Mouse (Mus musculus) stomach, embryonic 15.5 days (tissue): ENCODE results near the gene St6galnac4. TPM values are rescaled to one million over a fixed set of nuclear protein-coding genes. Genes with fewer than 3 reads are reported as not detected.

Source experiments
- ATAC-seq: fragments of 200-750 bp; cut with Nextera tagmentation; 2 replicates; pipeline ENCODE4 v1.8.0; 2017; ENCODE audit warnings: low read depth, moderate number of reproducible peaks, moderate TSS enrichment; ENCODE audit not compliant: insufficient read depth, low FRiP score
- H3K27ac ChIP-seq: fragments of 300-500 bp; sonication (generic); 2 replicates; pipeline ENCODE4 v1.5.1; 2015; ENCODE audit warnings: mild to moderate bottlenecking, inconsistent platforms
- H3K27me3 ChIP-seq: fragments of 300-500 bp; sonication (generic); replicated peaks from 2 replicates; pipeline ENCODE4 v1.6.1; 2015; ENCODE audit warnings: inconsistent platforms
- H3K36me3 ChIP-seq: fragments of 300-500 bp; sonication (generic); 2 replicates; pipeline ENCODE4 v1.6.1; 2015; ENCODE audit warnings: inconsistent platforms
- H3K4me1 ChIP-seq: fragments of 300-500 bp; sonication (generic); 2 replicates; pipeline ENCODE4 v1.6.1; 2015; ENCODE audit warnings: inconsistent platforms
- H3K4me2 ChIP-seq: fragments of 300-500 bp; sonication (generic); 2 replicates; pipeline ENCODE4 v1.6.1; 2015; ENCODE audit warnings: mild to moderate bottlenecking, inconsistent platforms
- H3K4me3 ChIP-seq: fragments of 300-500 bp; sonication (generic); replicated peaks from 2 replicates; pipeline ENCODE4 v1.5.1; 2015; ENCODE audit warnings: inconsistent platforms
- H3K9ac ChIP-seq: fragments of 300-500 bp; sonication (generic); 2 replicates; pipeline ENCODE4 v1.6.1; 2015; ENCODE audit warnings: inconsistent platforms
- H3K9me3 ChIP-seq: fragments of 300-500 bp; sonication (generic); 2 replicates; pipeline ENCODE4 v1.6.1; 2016; ENCODE audit warnings: inconsistent platforms
- WGBS: fragments of 180-500 bp; shearing (Covaris S2); methylation state at CpG from one replicate; pipeline ENCODE4 v1.1.7; 2015; 5-methylcytosine and 5-hydroxymethylcytosine counted together
- polyA plus RNA-seq: library from polyadenylated mRNA; unstranded; fragments of >200 nt; fragmentation: Nextera tagmentation; extraction: Ambion mirVana; gene quantifications from 2 replicates; pipeline ENCODE4 v1.2.1, GENCODE M21; 2015

The St6galnac4 gene
- polyA plus RNA-seq, 1 experiment from 2014 or later = 18.3 TPM

- Histone ChIP-seq H3K9ac (no peak overlapping the region), H3K4me2 (no peak overlapping the region), H3K36me3 (no peaks in the 10 kb centered on the region), H3K4me3 (no peak overlapping the region), H3K4me1 (0 out of 2 replicates have a peak, but pooled peaks cover 13% of the 10 kb centered on the region), H3K27me3 (no peaks in the 10 kb centered on the region), H3K27ac (peak overlapping the region; percentile 51), H3K9me3 (no peaks in the 10 kb centered on the region)
- WGBS = 63% methylated on average over 3 of the region's 3 CpGs
- no peak for ATAC-seq
These were observed 58.8 kb downstream of the St6galnac4 start for GRCm38 (mm10) chr2:32645647-32646046.

- Histone ChIP-seq H3K4me3 (peak within 1 kb of the TSS; percentile 42), H3K27me3 (no peaks in the 10 kb centered on the region), H3K4me1 (0 out of 2 replicates have a peak, but pooled peaks cover 13% of the 10 kb centered on the region), H3K27ac (peak within 1 kb of the TSS; percentile 51), H3K9ac (peak within 1 kb of the TSS; percentile 11; the same call in 1 of the 2 replicates), H3K4me2 (peak within 1 kb of the TSS; percentile 44), H3K9me3 (no peaks in the 10 kb centered on the region), H3K36me3 (no peaks in the 10 kb centered on the region)
- WGBS = 50% methylated on average over 31 of the region's 31 CpGs
- ATAC-seq = peak; percentile 42; the same call in 1 of the 2 replicates
These were observed 59.6 kb downstream of the St6galnac4 start, which contains the start of gene Eng for GRCm38 (mm10) chr2:32646379-32647056. TSS of gene Eng (plus strand) at chr2:32646595.

GRCm38 (mm10) chr2:32647366-32647765 lies 60.5 kb downstream of the St6galnac4 start:
- Histone ChIP-seq H3K36me3 (no peaks in the 10 kb centered on the region), H3K4me1 (0 out of 2 replicates have a peak, but pooled peaks cover 12% of the 10 kb centered on the region), H3K27ac (peak overlapping the region; percentile 51; the same call in 1 of the 2 replicates), H3K9ac (no peak overlapping the region), H3K4me2 (peak overlapping the region; percentile 44), H3K4me3 (peak overlapping the region; percentile 42), H3K27me3 (no peaks in the 10 kb centered on the region), H3K9me3 (no peaks in the 10 kb centered on the region)
- 80% methylated on average over 7 of the region's 7 CpGs for WGBS
- no peak for ATAC-seq

Other genes starting within 250 kb of the St6galnac4 start
- gene Ciz1, start 234.8 kb upstream of the St6galnac4 start, polyA plus RNA-seq = 33.8 and 41.6 TPM in 2 replicates
- 12.1 and 12.8 TPM in 2 replicates for gene Dnm1, start 233.8 kb upstream of the St6galnac4 start, polyA plus RNA-seq
- 36.1 and 42.9 TPM in 2 replicates for gene 1110008P14Rik, start 205.2 kb upstream of the St6galnac4 start, polyA plus RNA-seq
- 25.1 and 30.7 TPM in 2 replicates for gene Lcn2, start 198.8 kb upstream of the St6galnac4 start, polyA plus RNA-seq
- 28.5 and 31.4 TPM in 2 replicates for gene Ptges2, start 191.2 kb upstream of the St6galnac4 start, polyA plus RNA-seq
- 5.1 and 5.4 TPM in 2 replicates for gene Naif1, start 136.6 kb upstream of the St6galnac4 start, polyA plus RNA-seq
- 17.6 and 17.9 TPM in 2 replicates for gene Slc25a25, start 135.7 kb upstream of the St6galnac4 start, polyA plus RNA-seq
- 11.2 and 13.0 TPM in 2 replicates for gene Fam102a, start 51.8 kb upstream of the St6galnac4 start, polyA plus RNA-seq
- 109 and 112 TPM in 2 replicates for gene Dpm2, start 16.2 kb upstream of the St6galnac4 start, polyA plus RNA-seq
- 0.36 and 0.61 TPM in 2 replicates for gene Pip5kl1, start 12.3 kb upstream of the St6galnac4 start, polyA plus RNA-seq
- gene 9430097D07Rik, start 11.4 kb upstream of the St6galnac4 start, polyA plus RNA-seq = 0.09 and 0.12 TPM in 2 replicates
- gene St6galnac6, start 12.6 kb downstream of the St6galnac4 start, polyA plus RNA-seq = 17.4 and 19.7 TPM in 2 replicates
- 21.8 and 22.1 TPM in 2 replicates for gene Ak1, start 34.7 kb downstream of the St6galnac4 start, polyA plus RNA-seq
- gene Eng, start 59.5 kb downstream of the St6galnac4 start, polyA plus RNA-seq = 59.6 and 65.3 TPM in 2 replicates
- gene Fpgs, start 117.0 kb downstream of the St6galnac4 start, polyA plus RNA-seq = 33.8 and 34.1 TPM in 2 replicates
- 89.8 and 91.4 TPM in 2 replicates for gene Cdk9, start 126.0 kb downstream of the St6galnac4 start, polyA plus RNA-seq
- gene Sh2d3c, start 134.0 kb downstream of the St6galnac4 start, polyA plus RNA-seq = 26.2 and 28.6 TPM in 2 replicates
- gene 6330409D20Rik, start 153.9 kb downstream of the St6galnac4 start, polyA plus RNA-seq = 0.27 and 0.45 TPM in 2 replicates
- gene Tor2a, start 170.1 kb downstream of the St6galnac4 start, polyA plus RNA-seq = 63.8 and 68.5 TPM in 2 replicates
- 0.23 and 0.41 TPM in 2 replicates for gene Ttc16, start 188.5 kb downstream of the St6galnac4 start, polyA plus RNA-seq
- gene Ptrh1, start 188.7 kb downstream of the St6galnac4 start, polyA plus RNA-seq = 4.4 TPM in 2 replicates
- 0.62 and 1.1 TPM in 2 replicates for gene Cfap157, start 197.3 kb downstream of the St6galnac4 start, polyA plus RNA-seq